Mouse (Mus musculus) bone marrow macrophage, adult 2 months (primary cell): ENCODE results near the gene Smarcb1.

Experiments used
- CTCF ChIP-seq: IDR thresholded peaks from 2 replicates; pipeline ENCODE4 v1.5.1; 2012; ENCODE audit warnings: low read depth, mild to moderate bottlenecking, low read length, moderate library complexity
- POLR2A ChIP-seq: IDR thresholded peaks from 2 replicates; pipeline ENCODE4 v1.6.1; 2012; ENCODE audit warnings: mild to moderate bottlenecking, low read depth, low read length, borderline replicate concordance

GRCm38 (mm10) chr10:75895730-75896129 lies 25.7 kb downstream of the Smarcb1 start:
- no peak for TF ChIP-seq CTCF
- TF ChIP-seq POLR2A, result no peak
